Mouse (Mus musculus) thymus, postnatal 14 days (tissue): Measurements from ENCODE around the gene Zfp326.
A peak's percentile ranks its signal among the peaks of the same experiment; 100 is the strongest.

Experiments
- DNase-seq: peaks from one replicate; pipeline ENCODE4 v3.0.0; 2021

The Zfp326 gene

GRCm38 (mm10) chr5:105867841-105868447, 8.4 kb upstream of the Zfp326 start:
- no peak for DNase-seq

GRCm38 (mm10) chr5:105868593-105868992, 7.8 kb upstream of the Zfp326 start:
- DNase-seq = peak; percentile 85

- no peak for DNase-seq
These were observed 6.6 kb upstream of the Zfp326 start for GRCm38 (mm10) chr5:105869739-105870138.

- no peak for DNase-seq
These were observed 5.2 kb upstream of the Zfp326 start for GRCm38 (mm10) chr5:105871140-105871539.

GRCm38 (mm10) chr5:105872176-105872575, 4.2 kb upstream of the Zfp326 start:
- DNase-seq = no peak

GRCm38 (mm10) chr5:105872916-105873315, 3.4 kb upstream of the Zfp326 start:
- peak; percentile 20 for DNase-seq

- DNase-seq = no peak
These were observed 2.6 kb upstream of the Zfp326 start for GRCm38 (mm10) chr5:105873774-105874173.

- DNase-seq = no peak
These were observed 1.9 kb upstream of the Zfp326 start for GRCm38 (mm10) chr5:105874476-105874875.

GRCm38 (mm10) chr5:105876925-105877774, 785 bp downstream of the Zfp326 start:
- peak; percentile 51 for DNase-seq

GRCm38 (mm10) chr5:105887317-105887716, 11.0 kb downstream of the Zfp326 start:
- no peak for DNase-seq

- no peak for DNase-seq
These were observed 21.8 kb downstream of the Zfp326 start for GRCm38 (mm10) chr5:105898161-105898560.

- no peak for DNase-seq
These were observed 32.8 kb downstream of the Zfp326 start for GRCm38 (mm10) chr5:105909209-105909608.

- no peak for DNase-seq
These were observed 33.3 kb downstream of the Zfp326 start for GRCm38 (mm10) chr5:105909671-105910070.

GRCm38 (mm10) chr5:105911498-105911897, 35.1 kb downstream of the Zfp326 start:
- DNase-seq = no peak

- no peak for DNase-seq
These were observed 41.0 kb downstream of the Zfp326 start for GRCm38 (mm10) chr5:105917398-105917797.

- DNase-seq = peak; percentile 41
These were observed 41.9 kb downstream of the Zfp326 start for GRCm38 (mm10) chr5:105918289-105918688.

- no peak for DNase-seq
These were observed 46.6 kb downstream of the Zfp326 start for GRCm38 (mm10) chr5:105922818-105923487.

- DNase-seq = no peak
These were observed 48.0 kb downstream of the Zfp326 start for GRCm38 (mm10) chr5:105924347-105924746.

GRCm38 (mm10) chr5:105925568-105926255, 49.3 kb downstream of the Zfp326 start:
- no peak for DNase-seq

GRCm38 (mm10) chr5:105930282-105930681, 53.9 kb downstream of the Zfp326 start:
- DNase-seq = peak; percentile 18

GRCm38 (mm10) chr5:105932392-105932791, 56.0 kb downstream of the Zfp326 start:
- DNase-seq = no peak

- no peak for DNase-seq
These were observed 65.6 kb downstream of the Zfp326 start for GRCm38 (mm10) chr5:105941951-105942350.
